Mouse (Mus musculus): ENCODE results near the gene Ddr1. TPM values are rescaled to one million over a fixed set of nuclear protein-coding genes. Genes with fewer than 3 reads are reported as not detected.
A peak's percentile ranks its signal among the peaks of the same experiment; 100 is the strongest.

Gene Ddr1
- 60.6 and 89.2 TPM in 2 replicates for polyA plus RNA-seq (2014; fragmentation: Nextera tagmentation; extraction: Ambion mirVana)

DNA sequence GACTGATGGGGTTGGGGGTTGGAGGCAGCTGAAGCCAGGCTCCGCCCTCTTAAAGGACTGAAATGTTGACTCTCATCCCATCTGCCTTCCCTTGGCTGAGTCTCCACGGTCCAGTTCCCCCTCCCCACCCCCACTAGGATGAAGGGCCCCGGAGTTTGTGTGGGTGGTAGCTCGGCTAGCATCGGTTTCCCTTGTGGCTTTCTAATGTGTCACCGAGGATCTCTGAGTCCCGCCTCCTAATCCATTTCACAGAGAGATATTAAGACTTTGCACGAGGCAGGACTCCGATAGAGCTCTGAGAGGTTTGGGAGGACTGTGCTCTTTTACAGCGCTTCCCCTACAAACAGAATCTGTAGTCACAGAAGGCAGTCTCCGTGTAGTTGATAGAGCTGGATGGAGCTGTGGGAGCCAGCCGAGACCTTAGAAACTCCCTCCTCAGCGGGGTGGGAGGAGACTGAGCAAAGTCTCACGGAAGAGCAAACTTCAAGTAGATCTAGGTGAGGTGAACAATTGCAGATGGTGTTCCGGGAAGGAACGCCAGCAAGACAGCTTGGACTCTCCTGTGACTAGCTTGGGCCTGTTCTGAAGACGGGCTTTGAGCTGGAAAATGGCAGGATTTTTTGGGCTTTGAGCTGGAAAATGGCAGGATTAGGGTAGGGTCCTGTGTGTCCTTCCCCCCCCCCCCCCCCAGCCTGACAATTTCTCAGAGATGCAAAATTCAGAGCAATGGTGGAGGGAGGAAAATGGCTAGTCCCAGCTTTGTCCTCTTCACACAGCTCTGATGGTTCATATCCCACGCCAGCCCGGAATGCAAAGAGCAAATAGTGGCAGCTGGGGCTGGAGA is at the start of gene Ddr1:
TSS of gene Ddr1 (minus strand) at position 1 of the 844 bp plus-strand sequence.
- H3K27me3 ChIP-seq (ENCODE audit: control insufficient read depth, insufficient read depth, low read length), result peaks cover 14% of the 10 kb centered on the region
- H3K4me3 ChIP-seq (ENCODE audit: low read depth, low read length), result peak within 1 kb of the TSS; percentile 49
- H3K36me3 ChIP-seq (ENCODE audit: control insufficient read depth, insufficient read depth, low read length), result no peaks in the 10 kb centered on the region
- H3K4me2 ChIP-seq, result peak within 1 kb of the TSS; percentile 75
- 9% methylated on average over 19 of the region's 19 CpGs for WGBS (ENCODE audit: insufficient replicate concordance)
- H3K9ac ChIP-seq (ENCODE audit: low read depth, low read length), result peak within 1 kb of the TSS; percentile 76
- peak within 1 kb of the TSS; percentile 66 for H3K27ac ChIP-seq (ENCODE audit: low read depth, low read length)
- ATAC-seq (replicated peaks; ENCODE audit: insufficient number of reproducible peaks, low FRiP score, low TSS enrichment), result no peak
- peaks cover 32% of the 10 kb centered on the region for H3K4me1 ChIP-seq (ENCODE audit: control insufficient read depth, insufficient read depth, low read length)
- no peaks in the 10 kb centered on the region for H3K9me3 ChIP-seq (replicated peaks; ENCODE audit: control insufficient read depth, low read length)

GRCm38 (mm10) chr17:35753668-35754067 is 49.2 kb upstream of the Ddr1 start:
- 94% methylated on average over 7 of the region's 7 CpGs for WGBS (ENCODE audit: insufficient replicate concordance)

GRCm38 (mm10) chr17:35752221-35752811 is 47.9 kb upstream of the Ddr1 start:
- Histone ChIP-seq H3K27ac (ENCODE audit: low read depth, low read length) (no peak overlapping the region), H3K4me1 (ENCODE audit: control insufficient read depth, insufficient read depth, low read length) (no peaks in the 10 kb centered on the region), H3K9ac (ENCODE audit: low read depth, low read length) (no peak overlapping the region), H3K4me3 (ENCODE audit: low read depth, low read length) (no peak overlapping the region), H3K36me3 (ENCODE audit: control insufficient read depth, insufficient read depth, low read length) (no peaks in the 10 kb centered on the region), H3K9me3 (replicated peaks; ENCODE audit: control insufficient read depth, low read length) (no peaks in the 10 kb centered on the region), H3K27me3 (ENCODE audit: control insufficient read depth, insufficient read depth, low read length) (no peaks in the 10 kb centered on the region), H3K4me2 (no peak overlapping the region)
- WGBS (ENCODE audit: insufficient replicate concordance), result 66% methylated on average over 7 of the region's 7 CpGs
- no peak for ATAC-seq (replicated peaks; ENCODE audit: insufficient number of reproducible peaks, low FRiP score, low TSS enrichment)

More at GRCm38 (mm10) chr17:35753668-35754067, 49.2 kb upstream of the Ddr1 start:
- no peaks in the 10 kb centered on the region for H3K36me3 ChIP-seq (ENCODE audit: control insufficient read depth, insufficient read depth, low read length)
- ATAC-seq (replicated peaks; ENCODE audit: insufficient number of reproducible peaks, low FRiP score, low TSS enrichment), result no peak
- no peaks in the 10 kb centered on the region for H3K27me3 ChIP-seq (ENCODE audit: control insufficient read depth, insufficient read depth, low read length)
- no peak overlapping the region for H3K9ac ChIP-seq (ENCODE audit: low read depth, low read length)
- H3K4me2 ChIP-seq, result no peak overlapping the region
- 0 out of 2 replicates have a peak, but pooled peaks cover under 1% of the 10 kb centered on the region for H3K4me1 ChIP-seq (ENCODE audit: control insufficient read depth, insufficient read depth, low read length)
- H3K9me3 ChIP-seq (replicated peaks; ENCODE audit: control insufficient read depth, low read length), result no peaks in the 10 kb centered on the region
- no peak overlapping the region for H3K4me3 ChIP-seq (ENCODE audit: low read depth, low read length)
- no peak overlapping the region for H3K27ac ChIP-seq (ENCODE audit: low read depth, low read length)

DNA sequence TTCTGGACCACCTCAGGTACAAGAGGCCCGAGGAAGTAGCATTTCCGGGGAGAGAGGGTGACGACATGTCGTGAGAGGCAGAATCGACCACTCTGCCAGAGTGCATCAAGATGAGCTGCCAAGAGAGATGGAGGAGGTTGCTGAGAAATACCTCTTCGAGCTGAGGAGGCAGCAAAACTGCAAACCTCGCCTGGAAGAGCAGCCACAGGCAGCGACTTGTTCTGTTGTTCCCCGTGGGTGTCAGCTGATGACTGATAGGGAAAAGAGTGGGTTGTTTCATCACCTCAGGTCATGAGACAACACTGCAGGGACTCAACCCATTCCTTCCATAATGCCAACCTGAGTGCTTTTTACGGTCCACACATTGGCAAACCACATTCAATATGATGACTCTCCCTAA is 45.3 kb upstream of the Ddr1 start:
- H3K9me3 ChIP-seq (replicated peaks; ENCODE audit: control insufficient read depth, low read length), result no peaks in the 10 kb centered on the region
- no peak overlapping the region for H3K9ac ChIP-seq (ENCODE audit: low read depth, low read length)
- H3K27me3 ChIP-seq (ENCODE audit: control insufficient read depth, insufficient read depth, low read length), result no peaks in the 10 kb centered on the region
- no peak overlapping the region for H3K4me3 ChIP-seq (ENCODE audit: low read depth, low read length)
- WGBS (ENCODE audit: insufficient replicate concordance), result 40% methylated on average over 10 of the region's 10 CpGs
- no peak overlapping the region for H3K4me2 ChIP-seq
- no peak overlapping the region for H3K27ac ChIP-seq (ENCODE audit: low read depth, low read length)
- no peak for ATAC-seq (replicated peaks; ENCODE audit: insufficient number of reproducible peaks, low FRiP score, low TSS enrichment)
- H3K36me3 ChIP-seq (ENCODE audit: control insufficient read depth, insufficient read depth, low read length), result no peaks in the 10 kb centered on the region
- no peaks in the 10 kb centered on the region for H3K4me1 ChIP-seq (ENCODE audit: control insufficient read depth, insufficient read depth, low read length)

DNA sequence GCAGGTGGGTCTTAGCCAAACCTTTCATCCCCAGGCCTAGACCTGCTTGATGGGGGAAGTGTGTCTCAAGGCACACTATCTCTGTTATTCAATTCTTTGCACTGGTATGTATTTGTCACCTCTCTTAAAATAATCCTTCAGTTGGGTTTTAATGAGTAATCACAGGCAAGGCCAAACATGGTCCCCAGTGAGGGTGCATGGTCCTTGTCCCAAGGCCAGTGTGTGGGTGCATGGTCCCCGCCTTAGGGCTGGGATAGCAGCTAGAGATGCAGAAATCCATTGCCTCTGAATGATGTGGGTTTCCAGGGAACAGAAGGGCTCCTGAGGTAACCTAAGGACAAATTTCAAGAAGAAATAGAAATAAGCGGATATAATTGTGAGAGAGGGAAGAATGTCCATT is 39.9 kb upstream of the Ddr1 start:
- no peak overlapping the region for H3K9ac ChIP-seq (ENCODE audit: low read depth, low read length)
- ATAC-seq (replicated peaks; ENCODE audit: insufficient number of reproducible peaks, low FRiP score, low TSS enrichment), result no peak
- no peaks in the 10 kb centered on the region for H3K9me3 ChIP-seq (replicated peaks; ENCODE audit: control insufficient read depth, low read length)
- no peak overlapping the region for H3K4me3 ChIP-seq (ENCODE audit: low read depth, low read length)
- H3K4me1 ChIP-seq (ENCODE audit: control insufficient read depth, insufficient read depth, low read length), result peaks cover 3% of the 10 kb centered on the region
- no peak overlapping the region for H3K4me2 ChIP-seq
- no peaks in the 10 kb centered on the region for H3K36me3 ChIP-seq (ENCODE audit: control insufficient read depth, insufficient read depth, low read length)
- WGBS (ENCODE audit: insufficient replicate concordance), result 91% methylated on average over 2 of the region's 2 CpGs
- H3K27me3 ChIP-seq (ENCODE audit: control insufficient read depth, insufficient read depth, low read length), result no peaks in the 10 kb centered on the region
- H3K27ac ChIP-seq (ENCODE audit: low read depth, low read length), result no peak overlapping the region

- Histone ChIP-seq H3K9ac (ENCODE audit: low read depth, low read length) (0 out of 2 replicates have a peak overlapping the region, but pooled peaks have one; percentile 28), H3K4me1 (ENCODE audit: control insufficient read depth, insufficient read depth, low read length) (peaks cover 3% of the 10 kb centered on the region), H3K36me3 (ENCODE audit: control insufficient read depth, insufficient read depth, low read length) (no peaks in the 10 kb centered on the region), H3K4me3 (ENCODE audit: low read depth, low read length) (no peak overlapping the region), H3K4me2 (no peak overlapping the region), H3K27me3 (ENCODE audit: control insufficient read depth, insufficient read depth, low read length) (no peaks in the 10 kb centered on the region), H3K27ac (ENCODE audit: low read depth, low read length) (peak overlapping the region; percentile 86), H3K9me3 (replicated peaks; ENCODE audit: control insufficient read depth, low read length) (no peaks in the 10 kb centered on the region)
- WGBS (ENCODE audit: insufficient replicate concordance), result 70% methylated on average over 3 of the region's 3 CpGs
- no peak; the same call in 1 of the 2 replicates for ATAC-seq (replicated peaks; ENCODE audit: insufficient number of reproducible peaks, low FRiP score, low TSS enrichment)
Observed at GRCm38 (mm10) chr17:35742948-35743347, 38.5 kb upstream of the Ddr1 start.

DNA sequence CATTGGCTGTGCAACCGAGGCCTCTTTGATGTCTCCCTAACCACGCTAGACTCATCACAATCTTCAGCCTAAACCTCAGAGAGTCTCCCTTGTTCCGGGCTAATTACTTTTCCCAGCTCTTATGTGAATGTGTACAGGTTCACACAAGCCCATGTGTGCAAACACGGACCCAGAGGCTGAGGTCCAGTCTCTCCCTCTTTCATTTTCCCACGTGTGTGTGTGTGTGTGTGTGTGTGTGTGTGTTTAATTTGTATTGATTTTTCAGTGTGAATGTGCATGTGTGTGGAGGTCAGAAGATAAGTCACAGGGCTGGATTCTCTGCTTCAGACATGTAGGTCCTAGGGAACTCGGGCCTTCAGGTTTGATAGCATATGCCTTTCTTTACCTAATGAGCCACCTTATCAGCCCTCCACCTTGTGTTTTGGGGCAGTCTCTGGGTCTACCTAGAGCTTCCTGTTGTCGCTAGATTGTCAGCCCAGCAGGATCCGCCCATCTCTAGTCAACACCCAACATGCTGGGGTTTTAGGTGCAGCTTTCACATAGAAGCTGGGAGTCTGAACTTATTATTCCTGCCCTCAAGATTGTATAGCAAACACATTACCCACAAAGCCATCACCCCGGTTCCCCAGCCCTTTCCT is 37.3 kb upstream of the Ddr1 start:
- H3K9ac ChIP-seq (ENCODE audit: low read depth, low read length), result no peak overlapping the region
- no peak overlapping the region for H3K4me2 ChIP-seq
- 65% methylated on average over 9 of the region's 9 CpGs for WGBS (ENCODE audit: insufficient replicate concordance)
- H3K4me1 ChIP-seq (ENCODE audit: control insufficient read depth, insufficient read depth, low read length), result peaks cover 3% of the 10 kb centered on the region
- no peaks in the 10 kb centered on the region for H3K27me3 ChIP-seq (ENCODE audit: control insufficient read depth, insufficient read depth, low read length)
- no peaks in the 10 kb centered on the region for H3K9me3 ChIP-seq (replicated peaks; ENCODE audit: control insufficient read depth, low read length)
- H3K27ac ChIP-seq (ENCODE audit: low read depth, low read length), result peak overlapping the region; percentile 86
- no peaks in the 10 kb centered on the region for H3K36me3 ChIP-seq (ENCODE audit: control insufficient read depth, insufficient read depth, low read length)
- peak; percentile 82 for ATAC-seq (replicated peaks; ENCODE audit: insufficient number of reproducible peaks, low FRiP score, low TSS enrichment)
- no peak overlapping the region for H3K4me3 ChIP-seq (ENCODE audit: low read depth, low read length)

DNA sequence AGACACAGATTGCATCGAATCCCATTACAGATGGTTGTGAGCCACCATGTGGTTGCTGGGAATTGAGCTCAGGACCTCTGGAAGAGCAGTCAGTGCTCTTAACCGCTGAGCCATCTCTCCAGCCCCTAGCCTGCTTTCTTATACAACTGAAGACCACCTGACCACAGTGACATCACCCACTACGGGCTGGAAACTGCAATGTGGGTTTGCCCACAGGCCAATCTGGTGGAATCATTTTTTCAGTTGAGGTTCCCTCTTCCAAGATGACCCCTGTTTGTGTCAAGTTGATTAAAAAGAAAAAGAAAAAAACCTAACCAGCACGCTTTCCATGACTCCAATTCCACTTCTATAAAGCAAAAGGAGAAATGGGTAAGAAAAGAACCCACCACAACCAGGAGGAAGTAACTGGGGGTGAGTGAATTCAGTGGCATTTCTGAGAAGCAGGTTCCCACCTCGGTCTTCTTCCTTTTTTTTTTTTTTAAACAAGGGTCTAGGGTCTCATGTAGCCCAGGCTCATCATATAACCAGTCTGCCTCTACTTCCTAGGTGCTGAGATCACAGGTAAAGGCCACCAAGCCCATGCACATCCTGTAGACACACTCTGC is 36.0 kb upstream of the Ddr1 start:
- WGBS (ENCODE audit: insufficient replicate concordance), result 69% methylated on average over 5 of the region's 5 CpGs
- Histone ChIP-seq H3K9me3 (replicated peaks; ENCODE audit: control insufficient read depth, low read length) (no peaks in the 10 kb centered on the region), H3K4me2 (no peak overlapping the region), H3K36me3 (ENCODE audit: control insufficient read depth, insufficient read depth, low read length) (no peaks in the 10 kb centered on the region), H3K4me1 (ENCODE audit: control insufficient read depth, insufficient read depth, low read length) (peaks cover 6% of the 10 kb centered on the region), H3K9ac (ENCODE audit: low read depth, low read length) (no peak overlapping the region), H3K27ac (ENCODE audit: low read depth, low read length) (peak overlapping the region; percentile 86; the same call in 1 of the 2 replicates), H3K27me3 (ENCODE audit: control insufficient read depth, insufficient read depth, low read length) (no peaks in the 10 kb centered on the region), H3K4me3 (ENCODE audit: low read depth, low read length) (no peak overlapping the region)
- no peak for ATAC-seq (replicated peaks; ENCODE audit: insufficient number of reproducible peaks, low FRiP score, low TSS enrichment)

Data from heart, embryonic 11.5 days (tissue).